Mouse (Mus musculus) liver, adult 2 months (tissue): ENCODE data around the gene Atxn7l1.

Experiments used
- CTCF ChIP-seq: fragments of 200-500 bp; IDR thresholded peaks from 2 replicates; pipeline ENCODE4 v1.5.1; 2011; ENCODE audit warnings: low read depth, low read length, control low read depth
- POLR2A ChIP-seq: fragments of 200-500 bp; IDR thresholded peaks from 2 replicates; pipeline ENCODE4 v1.6.1; 2011; ENCODE audit warnings: low read length, control low read depth; ENCODE audit not compliant: insufficient read depth; ENCODE audit errors: extremely low read depth

GRCm38 (mm10) chr12:33390844-33391560, 243.5 kb downstream of the Atxn7l1 start:
- TF ChIP-seq CTCF (no peak), POLR2A (no peak)
